Mouse (Mus musculus) C2C12 (cell line): ENCODE data around the gene Tmc8.

Experiments used
- CEBPB ChIP-seq: IDR thresholded peaks from one replicate; pipeline ENCODE4 v1.6.1; 2011; ENCODE audit warnings: low read depth, mild to moderate bottlenecking, control low read depth, moderate library complexity
- CTCF ChIP-seq: IDR thresholded peaks from one replicate; pipeline ENCODE4 v1.5.1; 2011; ENCODE audit not compliant: control insufficient read depth, insufficient read depth, insufficient read length
- MAX ChIP-seq: IDR thresholded peaks from one replicate; pipeline ENCODE4 v1.6.1; 2011; ENCODE audit warnings: mild to moderate bottlenecking, control low read depth
- MYOG ChIP-seq: IDR thresholded peaks from one replicate; pipeline ENCODE4 v1.6.1; 2011; ENCODE audit not compliant: control insufficient read depth, insufficient read length; ENCODE audit errors: extremely low read depth
- USF1 ChIP-seq: IDR thresholded peaks from one replicate; pipeline ENCODE4 v1.6.1; 2011; ENCODE audit warnings: low read depth, mild to moderate bottlenecking, control low read depth, moderate library complexity

DNA sequence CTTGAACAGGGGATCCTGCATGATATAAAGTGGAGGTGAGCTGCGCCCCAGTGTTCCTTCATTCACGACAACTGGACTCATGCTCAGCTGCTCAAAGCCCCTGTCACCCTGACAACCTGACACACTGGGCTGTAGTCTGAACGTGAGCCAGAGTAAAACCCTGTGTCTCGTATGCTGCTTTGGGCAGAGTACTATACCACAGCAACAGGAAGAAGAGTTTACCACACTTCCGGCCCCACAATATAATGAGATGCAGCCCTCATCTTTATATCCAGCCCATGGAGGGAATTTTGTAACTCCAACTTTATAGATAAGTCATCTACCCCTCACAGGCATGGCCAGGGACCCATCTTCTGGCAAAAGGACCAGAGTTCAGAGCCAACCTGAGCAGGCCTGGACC lies 4.8 kb upstream of the Tmc8 start:
- TF ChIP-seq CTCF (no peak), MYOG (no peak), CEBPB (no peak), MAX (no peak), USF1 (no peak)
